Mouse (Mus musculus) kidney, adult 2 months (tissue): ENCODE results near the gene Faap20.

ENCODE experiments used
- CTCF ChIP-seq: fragments of 200-500 bp; conservative IDR thresholded peaks from 2 replicates; pipeline ENCODE4 v1.5.1; 2011; ENCODE audit warnings: low read depth, mild to moderate bottlenecking, control low read depth, low read length, moderate library complexity, mixed read lengths; ENCODE audit not compliant: insufficient read depth, insufficient read length
- POLR2A ChIP-seq: fragments of 200-500 bp; IDR thresholded peaks from one replicate; pipeline ENCODE4 v1.6.1; 2011; ENCODE audit warnings: low read depth, low read length, control low read depth

GRCm38 (mm10) chr4:155217241-155218103, 32.1 kb upstream of the Faap20 start:
- TF ChIP-seq POLR2A (no peak), CTCF (no peak)
